In genomic region chr6:53818264-53818731, GRCm38 (mm10) we compare ENCODE assay signal across 8 mouse cellular contexts. TPM values are rescaled to one million over a fixed set of nuclear protein-coding genes. Genes with fewer than 3 reads are reported as not detected.
DNase-seq lines count a peak whose midpoint lies in the region; ATAC-seq and TF ChIP-seq lines count a peak whose summit lies in the region.

No protein-coding gene starts in this region.

- peak overlapping the region; percentile 24 for H3K9ac ChIP-seq in hindbrain, embryonic 16.5 days (ENCODE audit: low read depth, low read length)

- peaks cover 8% of the 10 kb centered on the region; the same call in 1 of the 2 replicates for H3K27me3 ChIP-seq in hindbrain, embryonic 16.5 days (replicated peaks; ENCODE audit: control insufficient read depth, insufficient read depth, low read length)

- no peaks in the 10 kb centered on the region for H3K36me3 ChIP-seq in hindbrain, embryonic 16.5 days (ENCODE audit: control insufficient read depth, insufficient read depth, low read length)

- peak; percentile 84 for TF ChIP-seq CTCF in gastrocnemius, adult 2 months (IDR thresholded peaks at IDR 0.05)

- peak; percentile 68 for ATAC-seq in hindbrain, embryonic 16.5 days
- ATAC-seq in megakaryocyte progenitor cell, adult 5-6 weeks (replicated peaks; ENCODE audit: poor library complexity): peak; percentile 61

- H3K4me1 ChIP-seq in hindbrain, embryonic 16.5 days (ENCODE audit: control insufficient read depth, insufficient read depth, low read depth, low read length): peaks cover 24% of the 10 kb centered on the region

- intact Hi-C loops in gastrocnemius, adult 2 months (cut with DNase I): no loop called here
- intact Hi-C loops in left cerebral cortex, postnatal 36 days (cut with DNase I): loop anchor here (5.0 kb wide), 1 partner anchor 64 kb away; no protein-coding TSS in a partner anchor

- peak overlapping the region; percentile 83 for H3K27ac ChIP-seq in gastrocnemius, adult 2 months
- no peak overlapping the region for H3K27ac ChIP-seq in hindbrain, embryonic 16.5 days (ENCODE audit: low read depth, low read length)

- H3K9me3 ChIP-seq in hindbrain, embryonic 16.5 days (ENCODE audit: control insufficient read depth, low read length): no peaks in the 10 kb centered on the region

- peak overlapping the region; percentile 88 for H3K4me3 ChIP-seq in gastrocnemius, adult 2 months
- H3K4me3 ChIP-seq in hindbrain, embryonic 16.5 days (ENCODE audit: low read length): peak overlapping the region; percentile 59

- peak; percentile 90 for DNase-seq in adrenal gland, postnatal 10 days
- peak; percentile 58 to 85 for DNase-seq in cerebellum, postnatal 4 days (ENCODE audit: low spot score in 2 of 2)
- DNase-seq in gastrocnemius, adult 2 months: peak; percentile 89
- DNase-seq in left cerebral cortex, postnatal 36 days (ENCODE audit: low spot score in 2 of 2): peak; percentile 54 to 58
- peak; percentile 78 for DNase-seq in right cerebral cortex, postnatal 4 days
- no peak for DNase-seq in MN1 (ENCODE audit: low spot score)

- peak overlapping the region; percentile 92 for H3K4me2 ChIP-seq in hindbrain, embryonic 16.5 days (ENCODE audit: low read length)

- under 1% methylated on average over 40 of the region's 42 CpGs for WGBS in hindbrain, embryonic 16.5 days

RNA-seq across cellular contexts. Expression of gene Tril, which starts 2.3 kb away (rescaled TPM):
- total RNA-seq in adrenal gland, postnatal 10 days (2021): 10 to 100 TPM; 14.2 to 17.8 TPM
- total RNA-seq in gastrocnemius, adult 2 months (2021): 1 to 10 TPM; 1.3 to 2.2 TPM
- polyA plus RNA-seq in hindbrain, embryonic 16.5 days (2015; fragmentation: Nextera tagmentation; extraction: Ambion mirVana): 21.4 and 21.7 TPM in 2 replicates
- 10 to 100 TPM; 31.5 to 33.4 TPM for total RNA-seq in left cerebral cortex, postnatal 36 days (2021)
- not detected in 2 replicates for total RNA-seq in megakaryocyte progenitor cell, adult 5-6 weeks (2015)
- not detected in 2 replicates for total RNA-seq in megakaryocyte progenitor cell, adult 5-6 weeks (2017)

Comparison
In these comparisons a context has a peak if more than half of its experiments do, and no peak if none do; other contexts are left out.
1. RNA of gene Tril, which starts 2.3 kb away (total RNA-seq): 31.5 to 33.4 TPM in left cerebral cortex, postnatal 36 days and 14.2 to 17.8 TPM in adrenal gland, postnatal 10 days; 1.3 to 2.2 TPM in gastrocnemius, adult 2 months and not detected in megakaryocyte progenitor cell, adult 5-6 weeks; every median in the first group is over 4 times any median in the second.